Mouse (Mus musculus): ENCODE results near the gene Pilra.
A peak's percentile ranks its signal among the peaks of the same experiment; 100 is the strongest.
"Not testable (repeated sequence)": the region's sequence is repeated elsewhere in the genome, so short reads cannot be mapped to it uniquely, and the experiment has no call there.

The Pilra gene

GRCm38 (mm10) chr5:137835966-137836520, at the start of gene Pilra:
Pilra (minus strand) TSS chr5:137836281.
- not testable (repeated sequence) for DNase-seq (ENCODE audit: low spot score in 2 of 2)

GRCm38 (mm10) chr5:137883345-137883744, 47.3 kb upstream of the Pilra start:
- DNase-seq (ENCODE audit: low spot score in 2 of 2): no peak

- no peak for DNase-seq (ENCODE audit: low spot score in 2 of 2)
These were observed 46.8 kb upstream of the Pilra start for GRCm38 (mm10) chr5:137882922-137883321.

GRCm38 (mm10) chr5:137877860-137878259, 41.8 kb upstream of the Pilra start:
- DNase-seq (ENCODE audit: low spot score in 2 of 2): no peak

GRCm38 (mm10) chr5:137875054-137875453, 39.0 kb upstream of the Pilra start:
- DNase-seq (ENCODE audit: low spot score in 2 of 2): no peak

- not testable (repeated sequence) for DNase-seq (ENCODE audit: low spot score in 2 of 2)
These were observed 36.3 kb upstream of the Pilra start for GRCm38 (mm10) chr5:137872381-137872702.

- not testable (repeated sequence) for DNase-seq (ENCODE audit: low spot score in 2 of 2)
These were observed 35.7 kb upstream of the Pilra start, which contains the start of gene Pilrb2 for GRCm38 (mm10) chr5:137871644-137872380. Pilrb2 (minus strand) TSS chr5:137871815.

GRCm38 (mm10) chr5:137868600-137868999, 32.5 kb upstream of the Pilra start:
- not testable (repeated sequence) for DNase-seq (ENCODE audit: low spot score in 2 of 2)

- DNase-seq (ENCODE audit: low spot score in 2 of 2): not testable (repeated sequence)
These were observed 27.9 kb upstream of the Pilra start for GRCm38 (mm10) chr5:137864008-137864407.

- not testable (repeated sequence) for DNase-seq (ENCODE audit: low spot score in 2 of 2)
These were observed 22.1 kb upstream of the Pilra start, which contains the start of gene Pilrb1 for GRCm38 (mm10) chr5:137857960-137858710. Pilrb1 (minus strand) TSS chr5:137858106.

- DNase-seq (ENCODE audit: low spot score in 2 of 2): not testable (repeated sequence)
These were observed 20.8 kb upstream of the Pilra start for GRCm38 (mm10) chr5:137856870-137857269.

GRCm38 (mm10) chr5:137854907-137855306, 18.8 kb upstream of the Pilra start:
- not testable (repeated sequence) for DNase-seq (ENCODE audit: low spot score in 2 of 2)

- not testable (repeated sequence) for DNase-seq (ENCODE audit: low spot score in 2 of 2)
These were observed 14.2 kb upstream of the Pilra start for GRCm38 (mm10) chr5:137850313-137850712.

GRCm38 (mm10) chr5:137837110-137837509, 1.0 kb upstream of the Pilra start:
- DNase-seq (ENCODE audit: low spot score in 2 of 2): not testable (repeated sequence)

GRCm38 (mm10) chr5:137836611-137837010, 530 bp upstream of the Pilra start:
- DNase-seq (ENCODE audit: low spot score in 2 of 2): no peak

GRCm38 (mm10) chr5:137833500-137833899, 2.6 kb downstream of the Pilra start:
- DNase-seq (ENCODE audit: low spot score in 2 of 2): no peak

GRCm38 (mm10) chr5:137831506-137831905, 4.6 kb downstream of the Pilra start:
- no peak for DNase-seq (ENCODE audit: low spot score in 2 of 2)

GRCm38 (mm10) chr5:137831106-137831505, 5.0 kb downstream of the Pilra start:
- DNase-seq (ENCODE audit: low spot score in 2 of 2): no peak

GRCm38 (mm10) chr5:137830238-137830637, 5.8 kb downstream of the Pilra start:
- DNase-seq (ENCODE audit: low spot score in 2 of 2): peak in 1 of 2 experiments; percentile 7

- DNase-seq (ENCODE audit: low spot score in 2 of 2): no peak
These were observed 7.4 kb downstream of the Pilra start for GRCm38 (mm10) chr5:137828694-137829093.

GRCm38 (mm10) chr5:137826421-137826820, 9.7 kb downstream of the Pilra start:
- DNase-seq (ENCODE audit: low spot score in 2 of 2): no peak

GRCm38 (mm10) chr5:137825971-137826370, 10.1 kb downstream of the Pilra start:
- DNase-seq (ENCODE audit: low spot score in 2 of 2): no peak
